Mouse (Mus musculus): ENCODE measurements around the gene Lgr5. TPM values are rescaled to one million over a fixed set of nuclear protein-coding genes. Genes with fewer than 3 reads are reported as not detected.

Gene Lgr5
- polyA plus RNA-seq, 1 experiment from 2014 or later, result 7.9 TPM

DNA sequence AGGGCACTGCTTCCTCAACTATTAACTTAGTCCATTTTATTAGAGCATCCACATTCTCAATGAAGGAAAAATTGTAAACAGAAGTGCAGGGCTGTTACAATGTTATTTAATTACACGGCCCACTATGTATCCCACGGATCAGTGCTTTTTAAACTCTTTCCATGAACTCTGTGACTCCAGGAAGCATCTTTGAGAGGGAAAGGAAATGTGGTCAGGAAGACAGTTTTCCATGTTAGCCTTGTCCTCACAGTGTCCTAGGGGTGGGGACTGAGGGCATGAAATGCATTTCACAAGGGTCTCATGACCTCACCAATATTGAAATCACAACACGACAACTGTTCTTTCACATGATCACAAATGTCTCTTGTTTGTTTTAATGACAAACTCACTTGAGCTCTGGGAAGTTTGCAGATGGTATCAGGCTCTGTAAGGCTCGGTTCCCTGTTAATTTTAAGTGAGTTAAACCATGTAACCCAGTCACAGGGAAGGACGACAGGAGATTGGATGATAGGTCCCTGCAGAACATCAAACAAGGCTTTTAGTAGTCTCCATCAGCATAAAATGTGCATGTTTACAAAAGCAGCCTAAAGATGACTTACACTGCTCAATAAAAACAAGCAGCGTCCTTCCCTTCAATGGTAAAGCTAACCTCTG lies 130.1 kb downstream of the Lgr5 start:
- H3K4me1 ChIP-seq, result no peaks in the 10 kb centered on the region
- no peaks in the 10 kb centered on the region for H3K9me3 ChIP-seq (replicated peaks)
- H3K4me3 ChIP-seq, result no peak overlapping the region
- H3K9ac ChIP-seq, result no peak overlapping the region
- no peak overlapping the region for H3K27ac ChIP-seq
- H3K27me3 ChIP-seq, result no peaks in the 10 kb centered on the region
- no peak overlapping the region for H3K4me2 ChIP-seq (replicated peaks)
- WGBS, result 66% methylated on average over 6 of the region's 6 CpGs
- no peak for ATAC-seq (ENCODE audit: low FRiP score)
- H3K36me3 ChIP-seq, result no peaks in the 10 kb centered on the region

DNA sequence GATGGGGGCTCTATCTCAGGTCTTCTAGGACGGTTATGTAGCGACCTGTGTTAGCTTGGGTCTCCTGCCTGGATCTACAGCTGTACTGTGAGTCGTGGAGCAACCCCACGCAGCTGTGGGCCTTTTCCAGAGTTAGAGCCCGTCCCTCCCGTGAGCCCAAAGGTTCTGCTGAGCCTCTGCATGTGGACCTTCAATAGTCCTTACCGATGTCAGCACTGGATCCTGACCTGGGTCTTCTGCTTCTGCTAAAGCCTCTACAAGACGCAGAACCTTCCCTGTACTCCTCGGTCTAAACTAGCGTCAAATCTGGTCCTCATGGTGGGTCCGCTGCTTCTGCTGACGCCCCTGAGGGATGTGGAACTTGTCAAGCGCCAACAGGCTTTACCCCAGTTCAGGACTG lies 139.0 kb downstream of the Lgr5 start:
- Histone ChIP-seq H3K9ac (no peak overlapping the region), H3K27ac (no peak overlapping the region), H3K4me2 (replicated peaks) (no peak overlapping the region), H3K36me3 (no peaks in the 10 kb centered on the region), H3K4me3 (no peak overlapping the region), H3K27me3 (no peaks in the 10 kb centered on the region), H3K9me3 (replicated peaks) (peaks cover 8% of the 10 kb centered on the region), H3K4me1 (no peaks in the 10 kb centered on the region)
- no peak for ATAC-seq (ENCODE audit: low FRiP score)
- WGBS, result 93% methylated on average over 13 of the region's 13 CpGs

DNA sequence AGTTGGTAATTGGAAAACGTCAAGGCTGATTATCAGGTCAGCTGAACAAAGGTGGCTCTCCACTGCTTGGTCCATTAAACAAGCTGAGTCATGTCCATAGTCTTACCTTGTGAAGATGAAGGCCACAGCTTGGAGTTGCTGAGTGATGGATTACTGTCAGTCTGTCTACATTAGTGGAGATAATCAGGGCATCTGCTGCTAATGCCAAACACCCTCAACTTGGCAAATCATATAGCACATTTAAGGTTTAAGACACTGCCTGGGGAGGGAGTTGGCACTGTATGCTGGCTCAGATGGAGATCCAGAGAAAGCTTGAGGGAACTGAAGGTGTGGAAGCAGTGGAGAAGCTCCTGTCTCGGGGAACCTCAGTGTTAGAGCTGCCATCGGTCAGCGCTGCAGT lies 150.3 kb downstream of the Lgr5 start:
- Histone ChIP-seq H3K27ac (no peak overlapping the region), H3K9ac (no peak overlapping the region), H3K4me2 (replicated peaks) (no peak overlapping the region), H3K9me3 (replicated peaks) (no peaks in the 10 kb centered on the region), H3K4me1 (no peaks in the 10 kb centered on the region), H3K36me3 (peaks cover 20% of the 10 kb centered on the region), H3K4me3 (no peak overlapping the region), H3K27me3 (no peaks in the 10 kb centered on the region)
- WGBS, result 93% methylated on average over 4 of the region's 4 CpGs
- ATAC-seq (ENCODE audit: low FRiP score), result no peak

DNA sequence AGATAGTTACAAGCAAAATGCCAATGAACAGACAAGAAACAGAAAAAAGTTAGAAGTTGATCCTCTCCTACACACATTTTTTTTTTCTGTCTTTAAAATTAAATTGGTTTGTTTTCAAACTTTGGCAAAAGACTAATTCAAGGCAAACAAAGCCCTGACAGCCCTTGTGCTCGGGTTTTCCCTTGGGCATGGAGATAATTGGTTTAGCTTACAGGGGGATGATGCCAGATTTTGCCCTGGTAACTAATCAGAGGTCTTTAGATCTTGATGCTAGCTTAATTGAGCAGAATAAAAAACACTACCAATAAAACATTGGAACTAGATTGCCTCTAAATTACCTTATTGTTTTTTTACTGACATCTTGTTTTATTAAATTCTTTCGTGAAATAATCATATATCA lies 162.2 kb downstream of the Lgr5 start:
- Histone ChIP-seq H3K36me3 (peaks cover 57% of the 10 kb centered on the region), H3K27ac (no peak overlapping the region), H3K27me3 (no peaks in the 10 kb centered on the region), H3K4me2 (replicated peaks) (no peak overlapping the region), H3K9me3 (replicated peaks) (no peaks in the 10 kb centered on the region), H3K4me3 (no peak overlapping the region), H3K4me1 (no peaks in the 10 kb centered on the region), H3K9ac (no peak overlapping the region)
- 69% methylated on average over 2 of the region's 2 CpGs for WGBS
- no peak for ATAC-seq (ENCODE audit: low FRiP score)

DNA sequence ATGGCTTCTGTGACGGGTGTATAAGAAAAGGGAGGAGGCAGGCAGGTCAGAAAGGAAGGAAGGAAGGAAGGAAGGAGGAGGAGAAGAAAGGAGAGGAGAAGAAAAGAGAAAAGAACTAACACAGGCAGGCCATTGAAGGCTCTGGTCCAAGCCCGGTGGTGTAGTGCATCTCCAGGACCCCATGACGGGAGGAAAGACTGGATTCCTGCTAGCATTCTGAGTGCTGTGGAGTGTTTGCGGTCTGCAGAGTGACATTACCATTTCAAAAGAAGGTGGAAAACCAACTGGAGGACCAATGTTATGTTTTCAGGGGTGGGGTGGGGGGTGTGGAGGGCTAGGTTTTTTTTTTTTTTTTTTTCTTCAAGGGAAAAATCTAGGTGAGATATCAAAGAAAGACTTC lies 165.6 kb downstream of the Lgr5 start:
- no peaks in the 10 kb centered on the region for H3K9me3 ChIP-seq (replicated peaks)
- no peak overlapping the region for H3K4me3 ChIP-seq
- H3K27ac ChIP-seq, result no peak overlapping the region
- H3K4me2 ChIP-seq (replicated peaks), result no peak overlapping the region
- no peak overlapping the region for H3K9ac ChIP-seq
- ATAC-seq (ENCODE audit: low FRiP score), result no peak
- H3K27me3 ChIP-seq, result no peaks in the 10 kb centered on the region
- H3K4me1 ChIP-seq, result no peaks in the 10 kb centered on the region
- peaks cover 42% of the 10 kb centered on the region for H3K36me3 ChIP-seq
- WGBS, result 84% methylated on average over 4 of the region's 4 CpGs

DNA sequence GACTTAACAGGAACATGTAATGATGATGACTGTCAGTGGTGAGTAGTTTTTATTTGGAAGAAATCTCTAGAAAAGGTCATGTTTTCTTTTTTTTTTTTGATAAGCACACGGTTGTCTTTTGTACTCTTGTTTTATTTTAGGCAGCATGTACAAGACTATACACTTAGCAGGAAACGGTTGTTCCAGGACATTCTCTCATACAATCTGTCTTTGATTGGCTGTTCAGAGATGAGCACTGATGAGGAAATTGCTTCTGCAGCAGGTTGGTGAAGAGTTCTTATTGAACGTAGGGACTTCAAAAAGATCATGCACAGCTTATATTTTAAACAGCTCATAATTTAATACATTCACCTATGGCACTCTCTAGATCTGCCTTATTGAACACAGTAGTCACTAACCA lies 173.5 kb downstream of the Lgr5 start:
- Histone ChIP-seq H3K4me3 (no peak overlapping the region), H3K9ac (no peak overlapping the region), H3K27me3 (no peaks in the 10 kb centered on the region), H3K9me3 (replicated peaks) (no peaks in the 10 kb centered on the region), H3K4me1 (no peaks in the 10 kb centered on the region), H3K36me3 (peaks cover 66% of the 10 kb centered on the region), H3K27ac (no peak overlapping the region), H3K4me2 (replicated peaks) (no peak overlapping the region)
- WGBS, result 90% methylated on average over 3 of the region's 3 CpGs
- no peak for ATAC-seq (ENCODE audit: low FRiP score)

DNA sequence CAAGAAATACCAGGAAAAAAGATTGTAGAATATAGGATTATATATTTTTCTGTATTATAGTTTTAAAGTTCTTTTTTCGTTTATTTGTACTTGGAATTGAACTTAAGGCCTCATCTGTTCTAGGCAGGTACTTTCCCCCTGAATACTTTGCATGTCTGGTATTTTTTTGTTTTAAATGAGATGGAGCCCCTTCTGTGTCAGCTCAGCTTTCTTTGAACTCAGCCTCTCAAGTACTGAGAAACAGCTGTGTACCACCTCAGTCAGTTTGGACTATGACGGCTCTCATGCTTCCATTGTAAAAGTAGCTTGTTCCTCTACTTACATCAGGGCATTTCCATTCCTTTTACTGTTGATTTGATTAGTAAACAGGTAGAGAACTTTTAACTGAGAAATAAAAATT lies 174.1 kb downstream of the Lgr5 start:
- Histone ChIP-seq H3K9ac (no peak overlapping the region), H3K4me1 (no peaks in the 10 kb centered on the region), H3K36me3 (peaks cover 67% of the 10 kb centered on the region), H3K9me3 (replicated peaks) (no peaks in the 10 kb centered on the region), H3K27me3 (no peaks in the 10 kb centered on the region), H3K27ac (no peak overlapping the region), H3K4me2 (replicated peaks) (no peak overlapping the region), H3K4me3 (no peak overlapping the region)
- WGBS, result 94% methylated on average over 2 of the region's 2 CpGs
- no peak for ATAC-seq (ENCODE audit: low FRiP score)

DNA sequence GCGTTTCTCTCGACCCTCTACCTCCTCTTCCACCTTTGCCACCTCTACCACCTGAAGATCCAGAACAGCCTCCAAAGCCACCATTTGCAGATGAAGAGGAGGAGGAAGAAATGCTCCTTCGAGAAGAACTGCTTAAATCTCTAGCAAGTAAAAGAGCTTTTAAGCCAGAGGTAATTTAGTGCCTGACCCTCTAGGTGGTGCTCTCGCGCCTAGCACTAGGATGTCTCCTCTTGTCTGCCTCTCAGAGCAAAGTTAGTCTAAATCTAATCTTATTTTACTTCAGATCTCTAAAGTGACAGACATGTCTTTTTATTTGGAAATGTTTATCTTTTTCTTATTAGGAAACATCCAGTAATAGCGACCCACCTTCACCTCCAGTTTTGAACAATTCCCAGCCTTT lies 181.2 kb downstream of the Lgr5 start:
- no peaks in the 10 kb centered on the region for H3K9me3 ChIP-seq (replicated peaks)
- no peaks in the 10 kb centered on the region for H3K27me3 ChIP-seq
- WGBS, result 74% methylated on average over 6 of the region's 6 CpGs
- ATAC-seq (ENCODE audit: low FRiP score), result no peak
- H3K36me3 ChIP-seq, result peaks cover 61% of the 10 kb centered on the region
- H3K4me2 ChIP-seq (replicated peaks), result no peak overlapping the region
- H3K27ac ChIP-seq, result no peak overlapping the region
- no peak overlapping the region for H3K4me3 ChIP-seq
- no peaks in the 10 kb centered on the region for H3K4me1 ChIP-seq
- no peak overlapping the region for H3K9ac ChIP-seq

Other genes with a start within 250 kb of the Lgr5 start
- gene Tmem19, start 225.3 kb downstream of the Lgr5 start, polyA plus RNA-seq (2016; fragmentation: Nextera tagmentation; extraction: Ambion mirVana), result 41.9 and 44.6 TPM in 2 replicates
- gene Thap2, start 203.3 kb downstream of the Lgr5 start, polyA plus RNA-seq (2016; fragmentation: Nextera tagmentation; extraction: Ambion mirVana), result 34.2 and 38.5 TPM in 2 replicates
- gene Zfc3h1, start 202.8 kb downstream of the Lgr5 start, polyA plus RNA-seq (2016; fragmentation: Nextera tagmentation; extraction: Ambion mirVana), result 26.3 and 28.2 TPM in 2 replicates
- 0.70 and 0.72 TPM in 2 replicates for gene A930009A15Rik, start 17.8 kb downstream of the Lgr5 start, polyA plus RNA-seq (2016; fragmentation: Nextera tagmentation; extraction: Ambion mirVana)
- gene Tspan8, start 229.1 kb upstream of the Lgr5 start, polyA plus RNA-seq (2016; fragmentation: Nextera tagmentation; extraction: Ambion mirVana), result 1.2 and 2.2 TPM in 2 replicates

All from hindbrain, embryonic 12.5 days (tissue).